Mouse (Mus musculus): ENCODE data around the gene Tigd3.

- TF ChIP-seq POLR2A (IDR thresholded peaks at IDR 0.05; ENCODE audit: borderline replicate concordance, extremely low read depth, low read depth, low read length) (no peak), CTCF (IDR thresholded peaks at IDR 0.05; ENCODE audit: insufficient read depth, low read length) (no peak)
Observed at GRCm38 (mm10) chr19:5939715-5940114, 45.8 kb upstream of the Tigd3 start.

Data from lung, adult 2 months (tissue).